Mouse (Mus musculus) adrenal gland (tissue): Measurements from ENCODE around the gene Ccdc85c.

Source experiments
- intact Hi-C: fragments of 180-260 bp; cut with DNase I; formaldehyde crosslinking; loops from one replicate; pipeline ENCODE4 v1.15.1; 2025

Gene Ccdc85c

DNA sequence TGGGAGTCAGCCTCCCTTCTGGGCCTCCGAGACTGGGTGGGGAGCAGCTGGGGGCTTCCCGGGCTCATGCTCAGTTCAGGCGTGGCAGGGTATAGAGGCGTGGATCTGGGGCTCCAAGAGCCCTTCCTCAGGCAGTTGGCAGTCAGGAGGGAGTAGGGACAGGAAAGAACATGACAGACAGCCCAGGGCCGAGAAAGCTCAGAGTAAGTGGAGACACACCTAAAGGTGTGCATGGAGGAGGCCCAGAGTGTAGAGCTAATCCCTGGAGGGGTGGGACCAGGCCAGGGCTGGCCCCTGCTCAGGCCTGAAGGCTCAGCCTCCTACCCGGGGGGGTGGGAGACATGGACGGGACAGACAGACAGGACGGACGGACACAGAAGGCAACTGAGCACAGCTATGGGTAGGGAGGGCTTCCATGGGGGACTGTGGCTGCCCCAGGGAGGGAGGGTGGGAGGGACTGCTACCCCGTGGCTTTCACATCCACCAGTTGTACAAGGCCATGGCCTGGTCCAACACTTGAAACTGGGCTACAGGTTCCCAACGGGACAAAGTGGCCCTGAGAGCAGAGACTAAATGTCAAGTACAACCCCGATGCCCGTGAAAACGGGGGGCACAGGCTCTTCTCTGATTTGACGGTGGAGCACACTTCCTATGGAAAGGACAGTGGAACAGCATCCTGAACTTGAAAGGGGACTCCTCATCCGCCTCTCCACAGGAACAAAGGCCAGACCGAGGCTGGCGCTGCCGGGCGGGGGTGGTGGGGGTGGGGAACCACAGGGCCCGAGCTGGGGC, 55.2 kb downstream of the Ccdc85c start:
- intact Hi-C loops = no loop called here

DNA sequence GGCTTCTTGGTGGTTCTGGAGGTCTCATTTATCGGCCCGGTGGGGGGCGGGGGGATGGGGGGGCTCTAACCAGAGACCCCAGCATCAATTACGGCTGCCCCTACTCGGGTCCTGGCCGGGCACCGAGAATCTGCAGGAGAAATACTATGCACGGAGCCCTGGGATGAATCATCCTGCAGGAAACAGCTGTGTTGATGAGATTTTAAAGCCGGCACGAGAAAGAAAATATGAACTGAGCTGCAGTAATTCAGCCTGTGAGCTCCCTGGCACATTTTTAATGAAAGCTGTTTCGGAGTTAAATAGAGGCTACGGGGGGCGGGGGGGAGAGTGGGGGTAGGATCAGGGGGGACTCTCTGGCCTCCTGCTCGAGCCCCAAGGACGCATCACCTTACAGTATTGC, 56.1 kb downstream of the Ccdc85c start:
- intact Hi-C loops = no loop called here

DNA sequence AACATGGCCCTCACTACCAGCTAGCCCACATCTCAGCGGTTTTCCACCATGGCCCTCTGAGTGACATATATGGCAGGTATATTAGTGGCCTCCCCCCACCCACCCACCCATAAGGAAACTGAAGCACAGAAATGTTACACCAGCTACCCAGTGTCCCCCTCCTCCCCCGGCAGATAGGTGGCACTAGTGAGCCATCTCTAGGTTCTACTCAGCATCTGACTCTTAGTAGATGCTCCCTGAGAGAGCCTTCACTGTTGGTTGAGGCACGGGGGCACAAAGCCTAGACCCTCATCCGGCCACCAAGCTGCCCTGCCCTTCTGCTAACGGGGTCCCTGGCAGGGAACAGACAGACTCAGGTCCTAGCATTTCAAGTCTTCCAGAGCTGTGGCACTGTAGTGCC, 57.7 kb downstream of the Ccdc85c start:
- intact Hi-C loops = loop anchor here (2.0 kb wide), 1 partner anchor 75 kb away; no protein-coding TSS in a partner anchor

DNA sequence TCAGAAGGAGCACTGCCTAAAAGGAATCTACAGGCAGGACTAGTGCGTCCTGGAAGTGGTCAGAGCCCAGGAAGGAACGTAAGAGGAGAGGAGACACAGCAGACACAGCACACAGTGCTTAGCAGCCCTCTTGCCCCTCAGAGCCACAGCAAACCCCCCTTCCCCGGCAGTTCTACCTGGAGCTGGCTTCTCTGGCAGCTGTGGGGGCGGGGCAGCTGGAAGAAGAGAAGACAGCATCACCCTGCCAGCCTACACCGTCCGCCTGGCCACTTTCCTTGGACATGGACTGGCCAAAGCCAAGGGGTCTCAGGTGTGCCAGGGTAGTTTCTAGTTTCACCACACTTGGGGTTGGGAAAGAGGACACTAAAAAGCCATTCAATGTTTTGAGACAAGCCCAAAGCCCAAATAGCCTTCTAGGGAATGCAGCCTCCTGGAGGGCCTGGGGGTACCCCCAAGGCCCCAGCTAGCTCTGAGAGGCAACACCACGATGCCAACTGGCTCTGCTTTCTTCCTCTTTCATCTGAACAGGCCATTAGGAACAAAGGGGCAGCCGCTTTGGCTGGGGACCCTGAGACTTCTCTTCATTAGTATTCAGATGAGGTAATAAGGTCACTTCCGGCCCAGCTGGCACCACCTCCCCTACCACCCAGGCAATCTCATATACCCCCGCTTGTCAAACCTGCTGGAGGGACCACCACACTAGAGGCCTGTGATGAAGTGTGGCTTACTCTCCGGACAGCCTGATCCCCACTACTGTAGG, 58.4 kb downstream of the Ccdc85c start:
- intact Hi-C loops = loop anchor here (2.0 kb wide), 1 partner anchor 76 kb away; no protein-coding TSS in a partner anchor

DNA sequence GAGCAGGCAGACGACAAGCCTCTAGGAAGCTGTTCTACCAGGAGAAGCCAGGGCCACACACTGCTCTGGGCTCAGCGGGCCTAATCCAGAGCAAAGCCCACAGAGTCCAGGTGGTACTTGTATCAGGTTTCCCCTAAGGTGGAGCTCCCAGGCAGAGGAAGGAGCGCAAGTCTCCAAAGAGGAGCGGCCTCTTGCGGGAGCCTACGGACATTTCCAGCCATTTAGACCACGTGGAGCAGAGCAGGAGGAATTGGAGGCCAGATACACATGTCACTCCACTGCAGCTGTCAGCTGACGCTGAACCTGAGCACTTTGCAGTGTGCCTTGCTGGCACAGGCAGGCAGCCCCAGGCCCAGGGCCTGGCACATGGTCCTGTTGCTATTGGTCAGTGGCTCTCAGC, 60.1 kb downstream of the Ccdc85c start:
- intact Hi-C loops = no loop called here

DNA sequence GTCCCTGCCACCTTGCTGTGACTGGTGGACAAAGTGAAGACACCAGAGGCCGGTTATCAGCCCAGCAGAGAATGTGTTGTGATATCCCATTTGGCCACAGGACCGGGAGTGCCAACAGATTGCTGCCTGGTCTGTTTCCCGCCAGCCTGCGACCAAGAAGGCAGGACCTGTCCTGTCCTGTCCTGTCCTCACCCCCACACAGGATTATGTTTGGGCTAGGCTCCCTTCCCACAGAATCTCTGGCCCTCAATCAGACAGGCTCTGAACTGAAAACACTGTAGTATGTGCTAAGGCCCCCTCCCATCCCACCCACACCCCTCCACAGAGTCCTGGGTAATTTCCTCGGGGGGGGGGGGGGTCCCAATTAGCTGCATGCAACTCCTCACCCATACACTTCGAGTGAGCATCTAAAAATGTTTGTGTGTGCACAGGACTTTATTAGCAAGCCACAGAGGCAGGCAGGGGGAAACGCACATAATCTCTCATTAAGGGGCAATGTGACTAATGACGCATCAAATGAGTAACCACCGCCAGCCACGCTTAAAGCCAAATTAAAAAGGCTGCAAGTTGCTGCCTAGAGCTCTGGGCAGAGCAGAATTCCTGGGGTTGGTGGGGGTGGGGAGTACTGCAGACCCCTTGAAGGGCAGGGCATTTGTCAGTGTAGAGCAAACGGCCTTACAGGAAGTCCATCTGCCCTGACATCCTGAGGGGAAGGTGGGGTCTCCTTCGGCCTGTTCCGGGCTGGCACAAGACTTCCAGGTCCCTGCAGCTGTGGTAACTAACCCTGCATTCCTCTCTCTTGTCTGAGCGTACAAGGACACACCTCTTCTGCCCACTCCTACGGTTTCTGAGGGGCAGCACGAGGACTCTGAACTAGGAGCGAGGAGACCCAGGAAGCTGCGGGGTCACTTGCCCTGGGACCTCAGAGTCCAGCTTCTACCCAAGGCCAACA, 61.9 kb downstream of the Ccdc85c start:
- intact Hi-C loops = no loop called here

DNA sequence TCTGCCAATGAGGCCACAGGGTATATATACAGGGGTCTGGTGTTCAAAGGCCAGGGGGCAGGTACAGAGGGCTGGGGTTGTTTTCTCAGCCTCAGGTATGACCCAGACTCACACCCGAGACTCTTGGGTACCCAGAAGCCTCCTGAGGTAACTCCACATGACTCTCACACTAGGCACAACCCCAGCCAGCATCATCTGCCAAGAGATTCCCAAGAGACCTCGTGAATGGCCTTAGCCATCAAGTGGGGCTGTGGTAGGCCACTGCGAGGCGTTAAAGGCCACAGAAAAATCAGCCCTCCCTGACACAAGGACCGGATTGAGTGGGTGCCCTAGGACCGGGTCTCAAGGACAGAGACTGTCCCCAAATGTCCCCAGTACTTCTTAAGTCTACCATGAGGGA, 62.7 kb downstream of the Ccdc85c start:
- intact Hi-C loops = no loop called here

DNA sequence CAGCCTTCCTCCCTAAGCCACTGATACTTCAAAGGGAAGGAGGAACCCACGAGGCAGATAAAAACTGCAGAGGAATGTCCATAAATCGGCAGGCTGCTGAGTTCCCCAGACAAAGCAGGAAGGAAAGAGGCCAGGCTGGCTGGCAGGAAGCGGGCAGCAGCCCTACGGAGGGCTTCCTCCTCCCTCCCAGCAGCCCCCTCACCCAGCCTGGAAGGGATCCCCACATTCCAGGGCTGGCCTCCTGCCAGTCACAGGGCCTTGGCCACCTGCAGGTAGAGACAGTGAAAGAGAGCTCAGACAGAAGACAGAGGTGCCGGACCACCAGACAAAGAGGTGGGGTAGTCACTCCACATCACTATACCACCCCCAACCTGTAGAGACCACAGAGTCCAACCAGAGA, 63.2 kb downstream of the Ccdc85c start:
- intact Hi-C loops = no loop called here

DNA sequence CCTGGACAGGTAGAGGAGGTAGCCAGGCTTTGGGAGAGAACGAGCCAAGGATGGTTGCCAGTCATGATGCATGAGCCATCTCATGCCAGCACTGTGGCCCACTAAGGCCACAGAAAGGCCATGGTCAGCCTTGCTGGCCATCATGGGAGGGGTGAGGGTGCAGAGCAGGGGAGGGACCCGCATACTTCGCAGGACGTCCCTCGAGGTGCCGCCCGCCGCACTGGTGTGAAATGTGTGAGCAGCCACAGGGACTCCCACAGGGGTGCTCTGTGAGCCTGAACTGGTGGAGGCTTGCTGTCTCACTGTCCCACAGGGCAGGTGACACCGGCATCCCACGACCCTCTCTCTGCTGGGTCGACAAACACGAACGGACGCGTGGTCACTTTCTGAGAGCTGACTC, 64.6 kb downstream of the Ccdc85c start:
- intact Hi-C loops = no loop called here

DNA sequence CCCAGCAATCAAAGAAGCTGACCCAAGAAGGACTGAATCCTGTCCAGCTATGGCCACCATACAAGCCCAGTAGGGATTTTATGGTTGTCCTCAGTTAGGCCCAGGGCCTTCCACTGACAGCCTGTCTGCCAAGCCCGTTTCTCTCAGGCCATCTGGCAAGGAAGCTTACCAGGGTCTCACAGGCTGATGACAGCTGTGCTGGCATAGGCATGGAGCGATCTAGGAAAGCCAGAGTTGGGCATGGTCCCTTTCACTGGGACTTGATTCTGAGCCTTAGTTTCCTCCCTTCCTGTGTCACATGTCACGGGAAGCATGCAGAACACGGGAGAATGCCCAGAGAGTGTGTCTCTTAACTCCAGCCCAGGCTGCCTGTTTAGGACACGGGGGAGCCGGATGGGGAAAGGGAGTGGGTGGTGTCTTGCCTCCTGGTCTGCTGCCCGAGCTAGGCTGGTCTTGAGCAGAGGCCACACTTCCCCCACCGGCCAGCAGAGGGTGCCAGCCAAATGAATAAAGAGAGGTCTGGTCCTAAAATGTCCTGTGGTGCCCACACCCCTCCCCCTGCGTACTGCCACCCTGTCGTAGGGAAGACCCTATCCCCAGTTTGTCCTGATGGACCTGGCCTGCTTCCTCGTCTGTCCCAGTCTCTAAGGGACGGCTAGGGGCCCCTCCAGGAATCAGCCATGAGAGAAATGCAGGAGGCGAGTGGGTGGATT, 66.3 kb downstream of the Ccdc85c start:
- intact Hi-C loops = loop anchor here (5.0 kb wide), 1 partner anchor 283 kb away; no protein-coding TSS in a partner anchor

DNA sequence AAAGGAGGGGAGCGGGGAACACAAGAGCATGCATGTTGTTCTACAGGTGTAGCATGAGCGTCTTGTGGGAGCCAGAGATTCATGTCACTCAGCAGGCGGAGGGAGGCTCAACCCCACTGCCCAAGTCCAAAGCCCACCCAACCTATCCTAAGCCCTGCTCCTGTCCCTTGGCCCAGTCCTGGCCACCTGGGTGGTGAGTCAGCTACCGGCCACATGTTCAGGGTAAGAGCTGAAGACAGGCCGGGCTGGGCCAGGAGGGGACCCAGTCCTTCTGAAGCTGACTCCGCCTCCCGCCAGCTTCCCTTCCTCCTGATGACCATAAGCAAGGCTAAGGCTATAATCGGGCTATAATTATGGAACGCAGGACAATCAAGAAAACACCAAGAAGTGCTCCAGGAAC, 67.0 kb downstream of the Ccdc85c start:
- intact Hi-C loops = loop anchor here (5.0 kb wide), 1 partner anchor 284 kb away; no protein-coding TSS in a partner anchor

DNA sequence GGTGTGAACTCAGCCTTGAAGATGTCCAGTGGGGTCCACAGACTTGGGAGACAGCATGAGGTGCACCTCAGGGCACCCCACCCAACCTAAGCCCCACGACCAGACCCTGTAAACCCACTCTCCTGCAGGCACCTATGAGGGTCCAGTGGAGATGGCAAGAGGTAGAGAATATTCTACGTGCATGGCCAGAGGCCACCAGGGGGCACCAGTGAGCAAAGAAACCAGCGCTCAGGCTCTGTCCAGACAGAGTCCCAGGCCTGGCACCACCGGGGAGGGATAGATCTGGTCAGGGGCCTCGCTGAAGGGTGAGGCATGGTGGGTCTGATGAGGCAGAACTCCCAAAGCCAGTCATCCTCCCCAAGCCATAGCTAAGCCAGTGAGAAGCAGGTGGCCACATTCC, 68.6 kb downstream of the Ccdc85c start:
- intact Hi-C loops = loop anchor here (2.0 to 5.0 kb wide), 2 partner anchors 86 to 286 kb away; no protein-coding TSS in a partner anchor

DNA sequence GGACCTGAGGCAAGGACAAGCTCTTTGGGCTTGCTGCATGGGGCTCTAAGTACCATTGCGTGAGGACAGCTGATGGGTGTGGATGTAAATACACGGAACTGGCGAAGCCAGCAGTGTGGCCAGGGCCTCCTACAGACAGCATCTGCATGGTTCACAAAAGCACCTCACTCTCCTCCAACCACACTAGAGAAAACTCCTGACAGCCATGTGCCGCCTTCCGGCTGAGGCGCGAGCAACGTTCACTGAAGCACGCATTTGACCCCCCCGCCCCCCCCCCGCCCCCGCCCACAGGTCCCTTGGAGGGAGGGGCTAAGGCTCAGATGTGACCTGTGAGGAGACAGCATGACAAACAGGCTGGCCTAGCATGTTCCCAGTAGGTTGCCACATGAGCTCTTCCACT, 70.2 kb downstream of the Ccdc85c start:
- intact Hi-C loops = loop anchor here (5.0 kb wide), 1 partner anchor 287 kb away; no protein-coding TSS in a partner anchor

DNA sequence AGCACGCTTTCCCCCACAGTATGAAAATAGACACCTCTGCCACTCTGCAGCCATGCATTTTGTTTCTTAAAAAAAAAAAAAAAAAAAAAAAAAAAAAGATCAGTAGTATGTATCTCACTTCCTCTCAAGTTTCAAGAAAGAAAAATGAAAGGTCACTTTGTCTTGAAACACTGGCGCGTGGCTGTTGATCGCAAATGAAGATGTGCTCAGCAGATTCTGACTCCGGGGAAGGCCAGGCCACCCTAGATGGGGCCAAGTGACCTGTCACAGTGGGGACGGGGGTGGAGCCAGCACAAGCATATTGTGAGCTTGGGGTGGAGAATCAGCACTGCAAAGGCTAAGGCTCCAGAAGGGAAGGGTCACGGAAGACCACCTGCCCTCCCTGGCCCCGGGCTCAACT, 71.3 kb downstream of the Ccdc85c start:
- intact Hi-C loops = no loop called here

DNA sequence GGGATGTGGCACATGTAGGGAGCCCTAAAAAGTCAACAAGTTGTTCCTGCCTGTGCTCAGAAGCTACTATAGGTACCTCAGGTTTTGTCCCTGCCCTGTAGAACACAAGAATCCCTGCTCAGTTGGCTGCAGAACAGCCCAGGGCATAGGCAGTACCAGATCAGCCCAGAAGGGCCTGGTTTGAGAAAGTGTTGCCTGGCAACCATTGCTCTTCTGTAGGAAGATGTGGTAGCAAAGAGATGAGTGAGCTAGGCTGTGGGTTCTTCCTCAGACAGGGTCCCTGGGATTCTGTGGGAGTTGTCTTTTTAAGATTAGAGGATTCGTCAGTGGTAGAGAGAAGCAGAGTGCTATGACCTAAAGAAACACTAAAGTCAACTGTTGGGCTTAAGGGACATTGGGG, 75.1 kb downstream of the Ccdc85c start:
- intact Hi-C loops = no loop called here

DNA sequence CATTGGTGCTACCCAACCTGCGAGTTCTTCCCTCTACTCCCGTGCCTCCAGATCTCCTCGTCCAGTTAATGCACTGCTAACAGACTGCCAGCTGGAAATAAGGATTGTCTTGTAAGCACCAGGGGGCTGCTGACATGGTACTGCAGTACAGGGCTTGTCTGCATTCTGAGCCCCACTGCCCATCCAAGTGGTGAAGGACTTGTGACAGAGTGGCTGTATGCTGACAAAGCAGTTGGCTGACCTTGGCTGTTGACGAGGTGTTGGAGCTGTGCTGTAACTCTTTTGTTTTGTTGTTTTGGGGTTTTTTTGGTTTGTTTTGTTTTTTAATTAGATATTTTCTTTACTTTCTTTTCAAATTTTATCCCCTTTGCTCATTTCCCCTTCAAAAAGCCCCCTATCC, 76.8 kb downstream of the Ccdc85c start:
- intact Hi-C loops = no loop called here

DNA sequence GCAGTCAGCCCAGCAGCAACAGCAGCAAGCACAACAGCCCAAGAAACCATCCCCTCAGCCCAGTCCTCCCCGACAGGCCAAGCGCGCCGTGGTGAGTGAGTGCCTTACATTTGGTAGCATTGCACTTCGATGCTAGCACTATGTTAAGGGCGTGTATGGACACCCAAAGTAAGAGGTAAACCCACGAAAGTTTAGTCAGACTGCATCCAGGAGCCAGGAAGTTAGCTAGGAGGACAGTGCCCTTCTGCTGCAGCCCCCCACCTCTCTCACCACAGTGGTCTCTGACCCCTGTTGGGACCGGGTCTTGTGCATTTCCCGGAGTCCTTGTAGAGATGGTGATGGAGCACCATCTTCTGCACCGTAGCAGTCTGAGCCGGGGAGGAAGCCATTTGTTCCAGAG, 79.5 kb downstream of the Ccdc85c start:
- intact Hi-C loops = no loop called here

DNA sequence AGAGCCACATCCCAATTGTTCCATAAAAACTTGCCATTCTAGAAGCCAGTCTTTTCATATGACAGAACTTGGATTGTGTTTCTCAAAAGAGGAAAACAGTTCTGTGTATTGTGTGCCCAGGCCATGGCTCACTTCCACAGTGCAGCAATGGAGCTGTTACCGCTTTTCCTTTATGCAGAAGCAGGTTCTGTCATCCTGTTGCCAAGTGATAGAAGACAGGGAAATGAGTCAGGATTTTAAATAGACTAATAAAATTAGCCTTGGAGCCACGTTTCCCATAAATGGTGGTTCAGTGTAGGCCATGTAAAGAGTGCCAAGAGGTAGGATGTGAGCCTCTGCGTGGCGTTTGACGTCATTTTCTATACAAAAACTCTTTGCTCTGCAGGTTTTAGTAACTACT, 81.3 kb downstream of the Ccdc85c start:
- intact Hi-C loops = no loop called here

DNA sequence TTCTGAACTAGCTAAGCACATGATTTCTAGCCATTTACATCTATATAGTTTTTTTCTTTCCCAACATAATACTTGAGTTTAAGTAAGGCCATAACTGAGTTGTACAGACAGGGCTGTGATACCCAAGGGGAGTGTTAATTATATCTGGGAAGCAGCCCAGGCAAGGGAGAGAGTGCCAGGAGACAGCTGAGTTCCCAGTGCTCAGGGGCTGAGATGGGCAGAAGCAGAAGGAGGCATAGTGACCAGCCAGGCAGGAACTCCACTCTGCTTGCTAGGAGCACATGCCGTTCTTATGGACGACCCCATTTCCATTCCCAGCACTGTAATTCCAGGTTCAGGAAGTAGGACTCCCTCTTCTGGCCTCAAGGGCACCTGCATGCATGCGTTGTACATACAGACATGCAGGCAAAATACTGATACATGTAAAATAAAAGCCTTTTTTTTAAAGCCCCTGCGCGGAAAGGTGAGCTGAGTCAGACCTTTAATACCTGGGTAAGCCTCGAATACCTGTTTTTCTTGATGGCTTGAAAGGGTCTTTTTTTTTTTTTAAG, 87.6 kb downstream of the Ccdc85c start:
- intact Hi-C loops = no loop called here

DNA sequence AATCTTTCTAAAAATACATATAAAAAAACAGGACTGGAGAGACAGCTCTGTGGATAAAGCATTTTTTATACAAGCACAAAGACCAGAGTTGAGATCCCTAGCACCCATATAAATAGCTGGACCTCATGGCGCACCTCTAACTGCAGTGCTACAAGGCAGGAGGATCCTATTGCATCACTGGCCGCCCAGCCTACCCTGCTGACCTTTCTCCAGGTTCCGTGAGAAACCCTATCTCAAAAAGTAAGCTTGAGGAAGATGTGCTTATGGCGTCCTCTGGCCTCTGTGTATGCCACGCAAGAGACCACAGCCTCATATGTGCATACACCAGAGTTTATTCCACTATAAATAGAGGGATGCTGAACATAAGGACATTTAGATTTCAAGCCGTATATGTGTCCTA, 93.5 kb downstream of the Ccdc85c start:
- intact Hi-C loops = no loop called here
